Mouse (Mus musculus) lung, adult 18-20 months (tissue): ENCODE data around the gene Birc6.

ENCODE experiments used
- DNase-seq, 2 experiments: peaks; one replicate each; pipeline ENCODE4 v3.0.0; 2022; ENCODE audit warnings: mixed read lengths in 2 of 2

Birc6 gene

DNA sequence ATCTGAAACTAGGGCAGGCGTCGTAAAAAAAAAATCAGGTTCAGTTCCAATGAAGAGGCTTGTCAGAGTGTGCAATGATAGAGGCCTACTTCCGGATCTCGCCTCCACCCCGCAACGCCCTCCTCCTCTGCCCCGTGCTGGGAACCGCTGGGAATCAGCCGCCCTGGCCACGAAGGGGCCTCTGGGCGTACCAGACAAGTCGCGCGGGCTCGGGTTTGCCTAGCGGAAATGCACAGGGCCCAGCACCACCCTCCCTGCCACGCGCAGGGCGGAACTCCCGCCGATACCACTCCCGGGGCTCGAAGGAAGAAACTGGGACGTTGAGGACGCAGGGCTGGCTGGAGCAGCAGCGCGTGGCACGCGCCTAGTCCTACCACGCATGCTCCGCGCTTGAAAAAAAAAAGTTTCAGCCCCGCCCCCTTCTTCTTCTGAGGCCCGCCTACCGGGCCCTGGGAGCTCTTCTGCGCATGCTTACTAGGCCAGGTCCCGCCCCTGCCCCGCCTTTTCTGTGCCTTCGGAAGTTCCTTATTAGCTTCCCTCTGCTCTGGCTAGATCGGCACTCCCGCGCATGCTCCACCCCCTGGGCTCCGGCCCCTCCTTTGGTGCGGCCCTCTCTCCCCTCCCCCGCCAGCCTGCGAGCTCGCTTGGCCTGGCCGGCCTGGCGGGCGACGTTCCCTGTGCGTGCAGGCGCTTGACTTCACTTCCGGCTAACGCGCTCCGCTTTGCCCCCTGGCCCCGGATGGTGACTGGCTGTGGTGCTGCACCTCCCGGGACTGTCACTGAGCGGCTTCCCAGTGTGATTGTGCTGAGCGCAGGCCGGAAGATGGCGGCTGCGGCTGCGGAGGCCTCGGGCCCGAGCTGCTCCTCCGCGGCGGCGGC lies at the start of gene Birc6:
Gene Birc6, plus strand, starts transcription at position 567 of the 879 bp plus-strand sequence.
- peak; percentile 100 for DNase-seq

GRCm38 (mm10) chr17:74480361-74481069 lies 47.6 kb upstream of the Birc6 start:
- DNase-seq = no peak

DNA sequence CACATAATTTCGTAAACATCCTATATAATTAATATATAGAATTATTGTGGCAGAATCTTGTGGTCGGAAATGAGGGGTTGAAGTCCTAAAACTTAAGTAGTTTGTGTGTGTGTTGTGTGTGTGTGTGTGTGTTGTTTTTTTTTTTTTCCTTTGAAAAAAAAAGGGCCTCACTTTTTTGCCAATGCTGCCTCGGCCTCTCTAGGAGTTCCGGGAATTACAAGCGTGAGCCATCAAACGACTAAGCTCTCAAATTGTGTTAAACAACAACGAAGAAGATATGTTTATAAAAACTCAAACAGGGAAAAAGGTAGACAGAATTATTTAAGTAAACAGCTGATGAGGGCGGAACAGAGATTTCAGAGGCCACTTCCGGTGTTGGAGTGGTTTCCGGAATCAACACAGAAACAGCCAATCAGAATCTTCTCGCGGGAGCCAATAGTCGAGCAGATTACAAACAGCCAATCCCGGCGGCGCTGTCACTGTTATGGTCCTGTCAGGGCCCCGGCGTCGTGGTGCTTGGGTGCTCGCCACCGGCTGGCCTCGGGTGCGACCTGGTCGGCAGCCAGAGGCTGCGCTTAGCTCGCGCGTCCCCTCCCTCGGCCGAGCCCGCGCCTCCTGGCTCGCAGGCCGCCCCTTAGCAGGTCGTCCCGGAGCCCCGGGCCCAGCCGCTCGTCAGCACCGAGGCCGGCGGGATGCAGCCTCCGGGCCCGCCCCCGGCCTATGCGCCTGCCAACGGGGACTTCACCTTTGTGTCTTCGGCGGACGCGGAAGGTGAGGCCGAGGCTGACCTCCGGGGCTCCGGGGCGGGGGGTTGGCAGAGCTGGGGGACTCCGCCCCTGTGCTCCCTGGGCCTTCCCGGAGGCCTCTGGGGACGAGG lies 38.8 kb upstream of the Birc6 start, which contains the start of gene Yipf4:
Gene Yipf4, plus strand, starts transcription at position 470 of the 877 bp plus-strand sequence.
- DNase-seq = peak; percentile 97

- DNase-seq = no peak
Observed at GRCm38 (mm10) chr17:74489901-74490220, 38.2 kb upstream of the Birc6 start.

- DNase-seq = no peak
Observed at GRCm38 (mm10) chr17:74491565-74491964, 36.5 kb upstream of the Birc6 start.

DNA sequence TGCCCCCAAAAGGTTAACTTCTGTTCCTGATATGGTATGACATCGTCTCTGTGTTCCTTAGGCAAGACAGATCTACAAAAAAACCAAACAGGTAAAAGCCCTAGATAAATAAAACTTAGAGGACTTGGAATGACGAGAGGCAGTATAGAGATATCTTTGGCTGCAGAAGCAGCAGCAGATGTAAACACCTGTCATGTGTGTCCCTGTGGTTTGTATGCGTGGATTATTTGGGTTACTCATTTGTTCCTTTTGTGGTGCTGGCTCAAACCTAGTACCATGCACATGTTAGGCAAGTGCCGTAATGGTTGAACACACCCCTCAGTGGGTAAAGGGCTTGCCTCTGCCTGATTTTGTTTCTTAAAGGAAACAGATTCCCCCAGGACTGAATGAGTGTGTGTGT lies 27.9 kb upstream of the Birc6 start:
- DNase-seq = no peak

DNA sequence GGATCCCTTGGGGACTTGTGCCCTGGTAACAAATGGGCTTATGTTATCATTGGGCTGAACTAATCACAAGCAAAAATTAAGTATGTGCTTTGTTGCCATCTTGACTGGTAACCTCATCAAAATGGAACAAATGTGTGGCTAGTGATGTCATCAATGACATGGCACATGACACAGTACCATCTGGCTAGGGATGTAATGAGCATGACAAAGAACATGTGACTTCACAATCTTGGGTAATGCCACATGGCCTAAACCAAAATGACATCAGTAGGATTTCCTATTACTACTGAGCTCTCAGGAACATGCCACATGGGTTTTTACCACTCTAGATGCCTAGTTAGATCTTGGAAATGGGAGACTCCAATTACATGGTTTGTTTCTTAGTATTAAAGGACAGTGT lies 27.0 kb upstream of the Birc6 start:
- no peak for DNase-seq

DNA sequence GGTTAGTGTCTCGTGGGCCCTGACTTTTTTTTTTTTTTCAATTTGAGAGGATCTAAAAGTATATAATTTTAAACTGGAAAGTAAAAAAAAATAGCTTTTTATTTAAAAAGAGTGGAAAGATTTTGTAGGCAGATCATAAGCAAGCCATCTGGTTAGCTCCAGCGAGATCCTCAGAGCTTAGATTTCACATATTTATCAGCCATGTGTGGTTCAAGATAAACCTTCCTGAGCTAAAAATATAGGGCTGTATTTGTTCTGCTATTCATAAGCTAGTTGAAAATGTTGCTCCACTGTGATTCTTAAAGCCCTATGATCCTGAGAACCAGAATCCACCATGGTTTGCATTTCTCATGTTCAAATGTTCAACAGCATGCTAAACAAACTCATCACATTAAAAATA lies 20.2 kb upstream of the Birc6 start:
- no peak for DNase-seq

DNA sequence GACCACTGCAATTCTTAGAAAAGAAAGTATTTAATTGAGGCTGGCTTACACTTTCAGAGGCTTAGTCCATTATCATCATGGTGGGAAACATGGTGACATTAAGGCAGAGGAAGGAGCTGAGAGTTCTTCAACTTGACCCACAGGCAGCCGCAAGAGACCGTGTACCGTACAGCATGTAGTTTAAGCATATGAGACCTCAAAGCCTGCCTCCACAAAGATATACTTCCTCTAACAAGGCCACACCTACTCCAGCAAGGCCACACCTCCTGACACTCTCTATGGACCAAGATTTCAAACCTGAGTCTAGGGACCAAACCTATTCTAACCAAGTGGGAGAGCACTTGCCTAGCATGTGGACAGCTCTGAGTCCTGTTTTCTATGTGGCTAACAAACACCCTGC lies 19.5 kb upstream of the Birc6 start:
- DNase-seq = no peak

GRCm38 (mm10) chr17:74512308-74512707 lies 15.8 kb upstream of the Birc6 start:
- DNase-seq = no peak

DNA sequence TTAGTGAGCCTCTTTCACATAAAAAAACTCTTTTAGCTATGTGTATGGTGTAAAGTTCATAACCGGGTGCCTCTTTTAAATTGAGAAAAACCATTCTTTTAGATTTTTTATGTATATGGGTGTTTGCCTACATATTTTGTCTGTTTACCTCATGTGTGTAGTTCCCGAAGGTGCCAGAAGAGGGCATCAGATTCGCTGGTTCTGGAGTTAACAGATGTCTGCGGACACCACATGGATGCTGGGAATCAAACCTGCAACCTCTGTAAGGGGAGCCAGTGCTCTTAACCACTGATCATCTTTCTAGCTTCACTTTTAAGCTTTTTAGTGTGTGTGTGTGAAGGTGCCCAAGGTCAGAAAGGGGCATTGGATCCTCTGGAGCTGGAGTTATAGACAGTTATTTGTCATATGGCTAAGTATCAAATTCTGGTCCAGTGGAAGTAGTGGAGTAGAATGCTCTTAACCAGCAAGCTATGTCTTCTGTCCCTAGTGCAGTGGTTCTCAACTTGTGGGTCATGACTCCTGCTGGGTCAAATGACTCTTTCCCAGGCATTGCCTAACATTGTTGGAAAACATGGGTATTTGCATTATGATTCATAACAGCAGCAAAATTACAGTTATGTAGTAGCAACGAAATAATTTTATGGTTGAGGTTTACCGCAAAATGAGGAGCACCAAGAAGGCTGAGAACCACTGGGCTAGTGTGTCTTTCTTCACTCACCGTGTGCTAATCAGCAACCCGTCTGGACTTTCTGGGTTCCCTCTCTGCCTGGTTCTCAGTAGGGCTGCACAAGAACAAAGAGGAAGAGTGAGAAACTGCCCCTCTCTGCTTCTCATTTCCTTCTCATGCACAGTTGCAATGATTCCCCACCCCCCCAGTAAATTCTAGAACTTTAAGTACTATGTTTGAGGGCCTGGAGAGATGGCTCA lies 5.0 kb upstream of the Birc6 start:
- peak in 1 of 2 experiments; percentile 18 for DNase-seq

- no peak for DNase-seq
Observed at GRCm38 (mm10) chr17:74526117-74526516, 2.0 kb upstream of the Birc6 start.

- no peak for DNase-seq
Observed at GRCm38 (mm10) chr17:74526806-74527653, 1.1 kb upstream of the Birc6 start.

DNA sequence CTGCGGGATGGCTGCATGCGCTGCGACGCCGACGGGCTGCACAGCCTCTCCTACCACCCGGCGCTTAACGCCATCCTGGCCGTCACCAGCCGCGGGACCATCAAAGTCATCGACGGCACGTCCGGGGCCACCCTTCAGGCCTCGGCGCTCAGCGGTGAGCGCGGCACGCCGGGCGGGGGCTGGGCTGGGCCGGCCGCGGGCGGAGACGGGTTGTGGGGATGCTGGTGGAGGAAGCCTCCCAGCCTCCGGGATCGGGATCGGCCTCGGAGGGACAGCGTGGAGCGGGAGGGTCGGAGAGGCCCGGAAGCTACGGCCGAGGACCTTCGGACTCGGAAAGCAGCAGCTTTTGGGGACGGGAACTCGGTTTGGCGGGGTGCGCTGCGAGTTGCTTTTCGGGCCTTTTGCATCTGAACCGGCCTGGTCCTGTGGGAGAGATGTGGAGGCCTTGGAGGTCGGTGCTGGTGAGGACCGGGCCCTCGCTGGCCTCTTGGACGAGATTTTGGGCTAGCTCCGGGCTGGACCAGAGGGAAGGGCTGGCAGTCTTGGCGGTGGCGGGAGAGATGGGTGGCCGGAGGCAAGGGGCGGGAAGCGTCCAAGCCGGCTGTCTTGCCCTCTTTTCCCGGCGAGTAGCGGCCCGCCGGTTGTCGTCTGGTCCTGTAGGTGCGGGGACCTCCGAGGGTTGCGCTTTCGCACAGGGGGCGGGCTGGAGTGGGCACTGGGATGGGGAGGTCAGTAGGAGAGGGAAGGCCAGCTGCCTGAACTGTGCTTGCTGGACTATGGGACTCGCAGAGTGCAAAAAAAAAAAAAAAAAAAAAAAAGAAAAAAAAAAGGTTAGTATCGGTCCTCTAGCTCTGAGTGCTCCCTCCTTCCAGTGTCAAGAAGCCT lies 795 bp downstream of the Birc6 start:
- peak in 1 of 2 experiments; percentile 30 for DNase-seq

DNA sequence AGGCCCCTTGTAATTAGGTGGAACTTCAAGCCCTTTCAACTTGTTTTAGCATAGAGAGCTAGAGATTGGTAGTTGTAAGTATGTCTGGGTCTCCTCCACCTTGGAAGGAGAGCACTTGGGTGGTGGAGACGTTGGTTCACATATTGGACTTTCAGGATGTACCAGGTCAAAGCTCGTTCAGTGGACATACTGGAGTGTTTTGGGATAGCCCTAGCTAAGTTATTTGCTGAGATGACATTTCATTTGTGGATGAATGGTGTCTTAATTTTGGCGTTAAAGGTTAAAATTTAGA lies 1.4 kb downstream of the Birc6 start:
- DNase-seq = no peak

DNA sequence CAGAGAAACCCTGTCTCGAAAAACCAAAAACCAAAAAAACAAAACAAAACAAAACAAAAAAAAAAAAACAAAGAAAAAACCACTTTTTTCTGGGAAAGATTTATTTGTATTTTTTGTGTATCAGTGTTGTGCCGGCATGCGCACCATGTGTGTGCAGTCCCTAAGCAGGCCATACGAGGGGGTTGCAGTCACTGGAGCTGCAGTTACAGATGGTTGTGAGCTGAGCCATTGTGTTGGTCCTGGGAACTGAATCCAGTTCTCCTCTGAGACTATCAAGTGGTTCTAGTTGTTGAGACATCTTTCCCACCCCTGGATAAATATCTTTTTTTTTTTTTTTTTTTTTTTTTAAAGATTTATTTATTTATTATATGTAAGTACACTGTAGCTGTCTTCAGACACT lies 6.9 kb downstream of the Birc6 start:
- no peak for DNase-seq

DNA sequence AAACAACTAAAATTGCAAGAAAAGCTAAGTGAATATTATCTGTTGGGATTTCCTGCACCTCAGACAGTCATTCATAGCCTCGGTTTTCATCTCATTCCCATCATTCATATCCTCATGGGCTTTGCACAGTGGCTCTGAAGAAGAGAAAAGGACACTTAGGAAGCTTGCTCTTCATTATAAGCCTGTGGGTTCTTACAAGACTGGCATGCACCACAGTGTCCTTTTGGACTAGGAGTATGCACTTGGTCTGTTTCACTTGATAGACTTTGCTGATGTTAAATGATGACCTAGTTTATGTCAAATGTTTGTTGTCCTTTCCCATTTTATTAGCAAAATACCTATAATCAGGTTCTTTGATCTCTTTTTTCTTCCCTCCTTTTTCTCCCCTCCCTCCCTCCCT lies 9.4 kb downstream of the Birc6 start:
- no peak for DNase-seq

- DNase-seq = no peak
Observed at GRCm38 (mm10) chr17:74543615-74544014, 15.5 kb downstream of the Birc6 start.

DNA sequence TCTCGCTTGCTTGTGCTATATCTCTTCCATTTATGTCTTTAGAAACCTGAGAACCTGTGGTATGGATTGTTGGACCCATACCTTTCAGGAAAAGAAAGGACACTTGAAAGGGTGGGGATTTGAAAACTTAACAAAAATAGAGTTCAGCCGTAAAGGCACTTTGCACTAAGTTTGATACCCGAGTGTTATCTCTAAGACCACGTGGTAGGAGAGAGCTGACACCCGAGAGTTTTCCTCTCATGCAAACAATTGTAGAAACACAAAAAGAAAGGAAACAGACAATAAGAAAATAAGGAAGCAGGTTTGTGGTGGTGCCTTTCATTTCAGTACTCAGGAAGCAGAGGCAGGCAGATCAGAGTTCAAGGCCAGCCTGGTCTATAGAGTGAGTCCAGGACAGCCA lies 26.0 kb downstream of the Birc6 start:
- DNase-seq = no peak

DNA sequence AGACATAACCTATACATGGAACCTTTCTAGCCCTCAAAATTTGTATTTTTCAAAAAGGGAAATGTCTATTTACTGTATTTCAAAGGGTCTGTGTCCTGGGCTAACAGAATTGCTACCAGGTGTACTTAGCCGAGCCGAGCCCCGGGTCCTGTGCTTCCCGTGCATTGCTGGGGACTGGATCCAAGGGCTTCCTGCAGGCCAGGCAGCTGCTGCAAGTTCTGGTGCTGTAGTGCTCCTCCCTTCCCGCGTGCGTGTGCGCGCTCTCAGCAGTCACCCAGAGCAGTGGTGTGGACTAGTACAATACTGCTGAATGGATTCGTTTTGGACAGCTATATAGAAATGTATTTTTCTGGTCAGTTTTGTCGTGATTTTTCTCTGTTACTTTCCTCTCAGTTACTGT lies 31.8 kb downstream of the Birc6 start:
- no peak for DNase-seq
